Mouse (Mus musculus) heart, embryonic 11.5 days (tissue): ENCODE measurements around the gene Pdpn. TPM values are rescaled to one million over a fixed set of nuclear protein-coding genes. Genes with fewer than 3 reads are reported as not detected.

Experiments used
- ATAC-seq: fragments of 200-750 bp; cut with Nextera tagmentation; replicated peaks from 2 replicates; pipeline ENCODE4 v1.8.0; 2017; ENCODE audit warnings: moderate library complexity; ENCODE audit not compliant: insufficient number of reproducible peaks, low FRiP score, low TSS enrichment
- H3K27ac ChIP-seq: fragments of 300-500 bp; sonication (generic); 2 replicates; pipeline ENCODE4 v1.5.1; 2014; ENCODE audit warnings: mild to moderate bottlenecking, low read depth, low read length
- H3K27me3 ChIP-seq: fragments of 300-500 bp; sonication (generic); 2 replicates; pipeline ENCODE4 v1.6.1; 2014; ENCODE audit warnings: mild to moderate bottlenecking, low read length, mixed read lengths; ENCODE audit not compliant: control insufficient read depth, insufficient read depth
- H3K36me3 ChIP-seq: fragments of 300-500 bp; sonication (generic); 2 replicates; pipeline ENCODE4 v1.6.1; 2014; ENCODE audit warnings: mild to moderate bottlenecking, low read length, moderate library complexity, mixed read lengths; ENCODE audit not compliant: control insufficient read depth, insufficient read depth
- H3K4me1 ChIP-seq: fragments of 300-500 bp; sonication (generic); 2 replicates; pipeline ENCODE4 v1.6.1; 2014; ENCODE audit warnings: low read length; ENCODE audit not compliant: control insufficient read depth, insufficient read depth
- H3K4me2 ChIP-seq: fragments of 300-500 bp; sonication (generic); 2 replicates; pipeline ENCODE4 v1.6.1; 2014; ENCODE audit warnings: mild to moderate bottlenecking, moderate library complexity
- H3K4me3 ChIP-seq: fragments of 300-500 bp; sonication (generic); 2 replicates; pipeline ENCODE4 v1.5.1; 2014; ENCODE audit warnings: low read depth, low read length
- H3K9ac ChIP-seq: fragments of 300-500 bp; sonication (generic); 2 replicates; pipeline ENCODE4 v1.6.1; 2014; ENCODE audit warnings: mild to moderate bottlenecking, low read depth, low read length, moderate library complexity
- H3K9me3 ChIP-seq: fragments of 300-500 bp; sonication (generic); replicated peaks from 2 replicates; pipeline ENCODE4 v1.6.1; 2016; ENCODE audit warnings: low read length; ENCODE audit not compliant: control insufficient read depth
- WGBS: fragments of 180-500 bp; shearing (Covaris S2); extraction: QIAGEN DNeasy Blood & Tissue Kit; methylation state at CpG from one replicate; pipeline ENCODE4 v1.1.7; 2014; ENCODE audit not compliant: insufficient replicate concordance; 5-methylcytosine and 5-hydroxymethylcytosine counted together
- polyA plus RNA-seq: library from polyadenylated mRNA; unstranded; fragments of >200 nt; fragmentation: Nextera tagmentation; extraction: Ambion mirVana; gene quantifications from 2 replicates; pipeline ENCODE4 v1.2.1, GENCODE M21; 2014

The Pdpn gene
- polyA plus RNA-seq, 1 experiment from 2014 or later, result 28.4 TPM

DNA sequence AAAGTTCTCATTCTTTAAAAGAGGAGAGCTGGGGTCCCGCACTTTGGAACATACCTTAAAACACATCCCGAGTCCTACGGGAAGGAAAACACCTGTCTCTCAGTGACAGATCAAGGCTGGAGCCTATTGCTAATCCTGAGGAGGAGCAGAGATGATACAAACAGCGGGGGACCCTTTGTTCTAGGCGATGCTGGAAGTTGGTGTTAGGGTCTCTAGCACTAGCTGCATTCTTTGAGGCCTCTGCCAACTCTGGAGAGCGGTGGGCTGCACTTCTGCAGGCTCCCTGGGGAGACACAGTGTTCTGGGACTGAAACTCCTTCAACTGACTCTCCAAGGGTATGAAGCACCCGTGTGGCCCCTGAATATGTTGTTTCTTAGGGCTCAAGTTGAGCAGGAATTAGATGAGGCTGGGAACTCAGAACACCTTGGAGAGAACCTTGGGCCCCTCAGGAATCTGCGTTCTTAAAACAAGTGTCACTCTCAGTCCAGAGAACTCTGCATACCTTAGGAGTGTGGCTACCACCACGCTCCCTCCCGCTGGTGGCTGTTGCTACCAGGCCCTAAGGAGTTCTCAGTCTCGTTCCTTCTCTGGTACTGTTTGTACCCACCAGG is 3.0 kb upstream of the Pdpn start:
- Histone ChIP-seq H3K9me3 (no peaks in the 10 kb centered on the region), H3K27me3 (peaks cover 14% of the 10 kb centered on the region), H3K27ac (no peak overlapping the region), H3K4me1 (peaks cover 14% of the 10 kb centered on the region), H3K4me3 (no peak overlapping the region), H3K4me2 (no peak overlapping the region), H3K9ac (no peak overlapping the region), H3K36me3 (no peaks in the 10 kb centered on the region)
- ATAC-seq, result no peak
- WGBS, result 35% methylated on average over 11 of the region's 11 CpGs

DNA sequence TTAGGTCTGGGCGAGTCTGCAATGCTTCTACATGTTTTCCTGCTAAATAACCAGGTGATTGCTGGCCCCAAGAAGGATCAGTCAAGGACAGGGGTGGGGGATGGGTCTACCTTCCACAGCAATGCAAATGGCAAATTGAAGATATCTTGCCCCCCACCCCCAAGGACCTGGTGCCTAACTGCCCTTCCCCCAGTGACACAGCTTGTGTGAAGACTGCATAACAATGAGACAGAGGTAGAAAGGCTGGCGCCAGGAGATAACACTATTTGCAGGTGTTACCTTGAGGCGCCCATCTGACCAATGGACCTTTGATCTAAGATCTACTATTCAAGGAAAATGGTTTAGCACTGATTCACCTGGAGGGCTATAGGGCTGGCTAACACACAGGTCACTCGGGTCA is 2.5 kb upstream of the Pdpn start:
- no peak for ATAC-seq
- WGBS, result 33% methylated on average over 4 of the region's 4 CpGs
- no peaks in the 10 kb centered on the region for H3K36me3 ChIP-seq
- H3K27me3 ChIP-seq, result peaks cover 19% of the 10 kb centered on the region
- H3K4me2 ChIP-seq, result no peak overlapping the region
- no peak overlapping the region for H3K27ac ChIP-seq
- H3K4me3 ChIP-seq, result no peak overlapping the region
- no peaks in the 10 kb centered on the region for H3K9me3 ChIP-seq
- peaks cover 17% of the 10 kb centered on the region for H3K4me1 ChIP-seq
- H3K9ac ChIP-seq, result no peak overlapping the region

DNA sequence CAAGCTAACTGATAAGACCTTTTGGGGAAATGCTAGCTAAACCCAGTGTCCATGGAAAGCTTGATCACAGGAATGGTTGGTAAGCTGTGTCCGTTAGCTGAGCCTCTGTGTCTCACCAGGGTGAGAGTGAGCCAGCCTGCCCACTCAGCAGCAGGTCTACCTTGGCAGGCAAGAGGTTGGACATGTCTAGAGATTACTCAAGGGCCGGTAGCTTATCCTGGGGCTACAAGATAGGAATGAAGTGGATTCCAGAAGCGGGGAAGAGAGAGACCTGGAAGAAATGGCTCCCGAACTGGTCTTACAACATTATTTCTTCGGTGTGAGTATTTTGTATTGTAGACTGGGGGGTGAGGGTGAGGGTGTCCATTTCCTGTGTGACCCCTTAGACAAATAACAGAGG is 1.7 kb upstream of the Pdpn start:
- no peaks in the 10 kb centered on the region for H3K36me3 ChIP-seq
- H3K4me3 ChIP-seq, result no peak overlapping the region
- H3K4me2 ChIP-seq, result peak overlapping the region; percentile 71
- peaks cover 20% of the 10 kb centered on the region for H3K4me1 ChIP-seq
- no peak overlapping the region for H3K27ac ChIP-seq
- no peak overlapping the region for H3K9ac ChIP-seq
- WGBS, result 41% methylated on average over 5 of the region's 5 CpGs
- H3K27me3 ChIP-seq, result peaks cover 19% of the 10 kb centered on the region
- no peak for ATAC-seq
- no peaks in the 10 kb centered on the region for H3K9me3 ChIP-seq

DNA sequence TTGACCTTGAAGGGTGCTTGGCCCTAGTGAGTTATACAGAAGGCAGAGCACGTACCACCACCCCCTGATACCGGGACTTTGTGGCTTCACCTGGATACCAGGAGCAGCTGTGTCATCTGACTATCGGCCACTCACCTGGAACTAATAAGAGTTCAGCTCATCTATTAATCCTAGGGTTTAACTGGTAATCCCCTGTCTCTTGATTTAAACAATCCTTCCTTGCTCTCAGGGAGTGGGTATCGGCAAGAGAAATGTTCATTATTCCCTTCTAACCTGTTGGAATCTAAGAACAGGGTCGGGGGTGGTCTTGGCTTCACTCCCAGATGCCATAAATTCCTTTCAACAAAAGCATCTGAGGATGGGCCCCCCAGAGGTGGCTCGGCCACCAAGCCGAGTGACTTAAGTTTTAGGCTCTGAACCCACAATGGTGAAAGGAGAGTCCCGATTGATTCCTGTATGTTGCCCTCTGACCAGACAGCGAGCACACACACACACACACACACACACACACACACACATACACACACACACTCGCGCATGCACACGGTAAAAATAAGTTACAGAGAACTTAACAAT is 837 bp upstream of the Pdpn start:
- peak overlapping the region; percentile 71 for H3K4me2 ChIP-seq
- ATAC-seq, result no peak
- WGBS, result 6% methylated on average over 10 of the region's 12 CpGs
- no peak overlapping the region for H3K27ac ChIP-seq
- no peaks in the 10 kb centered on the region for H3K9me3 ChIP-seq
- peak overlapping the region; percentile 55 for H3K4me3 ChIP-seq
- peak overlapping the region; percentile 59; the same call in 1 of the 2 replicates for H3K9ac ChIP-seq
- H3K27me3 ChIP-seq, result peaks cover 19% of the 10 kb centered on the region
- H3K4me1 ChIP-seq, result peaks cover 20% of the 10 kb centered on the region
- no peaks in the 10 kb centered on the region for H3K36me3 ChIP-seq

DNA sequence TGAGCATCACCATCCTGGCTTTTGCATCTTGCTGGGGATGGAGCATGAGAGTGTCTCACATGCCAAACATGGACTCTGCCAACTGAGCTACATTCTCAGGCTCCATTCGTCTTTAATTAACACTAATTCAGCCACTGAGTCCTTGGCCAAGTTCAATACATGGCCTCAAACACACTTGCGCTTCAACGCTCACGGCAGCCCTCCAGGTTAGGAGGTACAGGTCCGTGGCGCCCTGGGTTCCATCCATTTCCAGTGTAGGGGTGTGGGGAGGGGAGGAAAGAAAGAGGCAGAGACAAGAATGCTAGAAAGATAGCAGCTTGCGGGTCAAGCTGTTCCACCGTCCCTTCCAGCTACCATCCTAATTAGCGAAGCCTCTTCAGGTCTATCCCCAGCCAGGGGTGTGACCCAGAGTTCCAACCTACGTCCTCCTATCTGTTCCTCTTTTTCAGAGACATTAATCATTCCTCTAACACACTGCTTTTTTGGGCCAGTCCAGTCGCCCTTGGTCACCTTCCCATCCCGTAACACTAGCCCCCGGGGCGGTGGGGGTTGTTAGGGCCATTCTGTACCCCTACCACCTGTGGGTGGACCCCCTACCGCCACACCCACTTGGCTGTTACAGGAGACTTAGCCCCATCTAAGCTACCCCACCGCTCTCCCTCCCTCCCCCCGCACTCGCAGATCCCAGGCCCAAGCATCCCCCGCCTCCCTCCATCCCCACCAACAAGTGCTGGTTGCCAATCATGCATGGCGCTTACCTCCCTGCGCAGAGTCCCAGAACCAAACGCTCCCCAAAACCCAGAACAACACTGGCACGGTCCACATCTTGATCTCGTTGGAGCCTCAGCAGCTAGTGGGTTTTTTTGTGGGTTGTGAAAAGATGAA is 691 bp downstream of the Pdpn start:
- H3K9ac ChIP-seq, result peak overlapping the region; percentile 66
- H3K4me3 ChIP-seq, result peak overlapping the region; percentile 55
- H3K4me1 ChIP-seq, result peaks cover 20% of the 10 kb centered on the region
- H3K9me3 ChIP-seq, result no peaks in the 10 kb centered on the region
- H3K36me3 ChIP-seq, result no peaks in the 10 kb centered on the region
- H3K27me3 ChIP-seq, result peaks cover 19% of the 10 kb centered on the region
- whole genome bisulfite sequencing, result 7% methylated on average over 24 of the region's 24 CpGs
- peak overlapping the region; percentile 71 for H3K4me2 ChIP-seq
- 0 out of 2 replicates have a peak, but pooled peaks have one; percentile 44 for ATAC-seq
- peak overlapping the region; percentile 50; the same call in 1 of the 2 replicates for H3K27ac ChIP-seq

DNA sequence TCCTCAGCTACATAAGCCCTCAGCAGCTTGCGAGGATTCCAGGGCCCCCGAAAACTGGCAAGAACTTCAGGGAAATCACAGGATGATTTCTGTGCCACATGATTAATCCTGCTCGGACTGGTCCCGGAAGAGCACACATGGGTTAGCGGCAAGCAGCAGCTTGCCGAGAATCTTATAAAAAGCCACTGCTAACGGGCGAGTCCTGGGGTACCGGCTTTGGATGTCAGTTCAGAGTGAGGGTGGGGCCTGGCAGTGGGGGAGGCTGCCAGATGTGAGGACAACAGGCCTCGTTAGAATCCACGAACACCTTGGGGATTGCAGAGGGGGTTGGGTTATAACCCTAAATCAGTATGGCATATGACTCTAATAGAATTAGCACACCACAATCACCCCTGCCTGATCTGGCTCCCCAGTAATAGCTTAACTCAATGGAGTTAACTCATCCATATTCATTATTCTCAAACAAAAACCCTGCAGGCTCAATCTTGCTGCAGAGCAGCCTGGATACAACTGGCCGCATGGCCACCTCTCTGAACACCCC is 2.3 kb downstream of the Pdpn start:
- H3K27me3 ChIP-seq, result peaks cover 19% of the 10 kb centered on the region
- no peaks in the 10 kb centered on the region for H3K9me3 ChIP-seq
- 0 out of 2 replicates have a peak overlapping the region, but pooled peaks have one; percentile 34 for H3K9ac ChIP-seq
- H3K36me3 ChIP-seq, result peaks cover 2% of the 10 kb centered on the region; the same call in 1 of the 2 replicates
- 26% methylated on average over 12 of the region's 12 CpGs for WGBS
- no peak for ATAC-seq
- H3K4me2 ChIP-seq, result peak overlapping the region; percentile 53
- H3K4me3 ChIP-seq, result peak overlapping the region; percentile 16; the same call in 1 of the 2 replicates
- peaks cover 20% of the 10 kb centered on the region for H3K4me1 ChIP-seq
- H3K27ac ChIP-seq, result no peak overlapping the region

DNA sequence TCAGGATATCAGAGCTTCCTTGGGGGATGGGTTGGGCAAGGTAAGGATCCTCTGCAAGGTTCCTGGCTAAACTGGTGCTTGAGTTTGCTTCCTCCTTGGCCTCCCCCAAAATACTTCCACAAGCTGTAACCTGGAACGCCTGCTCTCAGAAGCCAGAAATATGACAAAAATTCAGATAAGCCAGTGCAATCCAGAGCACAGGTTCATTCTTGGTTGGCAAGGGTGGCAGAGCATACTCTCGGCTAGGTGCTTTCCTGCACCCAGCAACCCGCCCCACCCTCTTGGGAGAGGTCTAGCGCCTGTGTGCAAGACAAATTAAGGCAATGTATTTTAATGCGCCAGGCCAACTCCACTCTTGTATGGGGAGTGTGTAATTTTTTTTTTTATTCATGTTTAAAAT is 3.2 kb downstream of the Pdpn start:
- 67% methylated on average over 5 of the region's 5 CpGs for WGBS
- Histone ChIP-seq H3K27me3 (peaks cover 19% of the 10 kb centered on the region), H3K9me3 (no peaks in the 10 kb centered on the region), H3K4me2 (no peak overlapping the region), H3K27ac (no peak overlapping the region), H3K4me1 (peaks cover 20% of the 10 kb centered on the region), H3K4me3 (no peak overlapping the region), H3K36me3 (peaks cover 2% of the 10 kb centered on the region; the same call in 1 of the 2 replicates), H3K9ac (no peak overlapping the region)
- ATAC-seq, result no peak

DNA sequence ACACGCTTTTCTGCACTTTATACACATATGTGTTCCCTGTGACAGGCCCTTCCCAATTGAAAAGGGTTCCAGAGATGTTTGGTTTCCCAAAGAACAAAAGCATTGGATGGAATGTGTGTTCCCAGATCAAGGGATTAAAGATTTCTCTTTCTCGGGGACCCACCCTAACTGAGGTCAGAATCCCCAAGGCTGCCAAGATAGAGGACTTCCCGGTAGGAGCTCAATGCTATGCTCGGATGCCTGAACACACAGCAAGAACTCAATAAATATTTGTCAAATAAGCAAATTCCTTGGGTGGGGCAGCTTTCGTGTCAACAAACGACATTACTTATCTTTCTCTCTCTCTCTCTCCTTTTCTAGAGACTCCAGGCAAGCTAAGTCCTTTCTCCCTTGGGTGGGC is 5.0 kb downstream of the Pdpn start:
- WGBS, result 78% methylated on average over 6 of the region's 6 CpGs
- Histone ChIP-seq H3K36me3 (peaks cover 2% of the 10 kb centered on the region; the same call in 1 of the 2 replicates), H3K4me1 (peaks cover 12% of the 10 kb centered on the region), H3K4me2 (no peak overlapping the region), H3K9ac (no peak overlapping the region), H3K9me3 (no peaks in the 10 kb centered on the region), H3K4me3 (no peak overlapping the region), H3K27ac (no peak overlapping the region), H3K27me3 (peaks cover 15% of the 10 kb centered on the region; the same call in 1 of the 2 replicates)
- no peak for ATAC-seq
